Mouse (Mus musculus): ENCODE results near the gene Obp2b.
"Not testable (repeated sequence)": the region's sequence is repeated elsewhere in the genome, so short reads cannot be mapped to it uniquely, and the experiment has no call there.

Gene Obp2b

GRCm38 (mm10) chr2:25736709-25737108 is at the start of gene Obp2b:
TSS of gene Obp2b (plus strand) at chr2:25737009.
- DNase-seq (ENCODE audit: low read depth, low spot score), result not testable (repeated sequence)

GRCm38 (mm10) chr2:25694605-25695004 is 42.2 kb upstream of the Obp2b start:
- peak; percentile 47 for DNase-seq (ENCODE audit: low read depth, low spot score)

GRCm38 (mm10) chr2:25696951-25697350 is 39.9 kb upstream of the Obp2b start:
- no peak for DNase-seq (ENCODE audit: low read depth, low spot score)

GRCm38 (mm10) chr2:25698696-25699095 is 38.1 kb upstream of the Obp2b start:
- DNase-seq (ENCODE audit: low read depth, low spot score), result no peak

GRCm38 (mm10) chr2:25699743-25700142 is 37.1 kb upstream of the Obp2b start, which contains the start of gene Obp2a:
TSS of gene Obp2a (plus strand) at chr2:25700043.
- not testable (repeated sequence) for DNase-seq (ENCODE audit: low read depth, low spot score)

GRCm38 (mm10) chr2:25701001-25701400 is 35.8 kb upstream of the Obp2b start:
- no peak for DNase-seq (ENCODE audit: low read depth, low spot score)

GRCm38 (mm10) chr2:25703706-25704105 is 33.1 kb upstream of the Obp2b start:
- DNase-seq (ENCODE audit: low read depth, low spot score), result no peak

- no peak for DNase-seq (ENCODE audit: low read depth, low spot score)
Observed at GRCm38 (mm10) chr2:25706643-25707481, 29.9 kb upstream of the Obp2b start, which contains the start of gene Bmyc. TSS of gene Bmyc (plus strand) at chr2:25706739.

GRCm38 (mm10) chr2:25708121-25708520 is 28.7 kb upstream of the Obp2b start:
- DNase-seq (ENCODE audit: low read depth, low spot score), result no peak

- not testable (repeated sequence) for DNase-seq (ENCODE audit: low read depth, low spot score)
Observed at GRCm38 (mm10) chr2:25709056-25709455, 27.8 kb upstream of the Obp2b start.

GRCm38 (mm10) chr2:25709791-25710190 is 27.0 kb upstream of the Obp2b start:
- DNase-seq (ENCODE audit: low read depth, low spot score), result not testable (repeated sequence)

GRCm38 (mm10) chr2:25711641-25712040 is 25.2 kb upstream of the Obp2b start:
- not testable (repeated sequence) for DNase-seq (ENCODE audit: low read depth, low spot score)

GRCm38 (mm10) chr2:25717222-25717621 is 19.6 kb upstream of the Obp2b start:
- DNase-seq (ENCODE audit: low read depth, low spot score), result no peak

- no peak for DNase-seq (ENCODE audit: low read depth, low spot score)
Observed at GRCm38 (mm10) chr2:25733199-25733930, 3.4 kb upstream of the Obp2b start.

- no peak for DNase-seq (ENCODE audit: low read depth, low spot score)
Observed at GRCm38 (mm10) chr2:25741671-25742070, 4.9 kb downstream of the Obp2b start.

GRCm38 (mm10) chr2:25754201-25754600 is 17.4 kb downstream of the Obp2b start:
- DNase-seq (ENCODE audit: low read depth, low spot score), result no peak

GRCm38 (mm10) chr2:25758064-25758625 is 21.3 kb downstream of the Obp2b start:
- no peak for DNase-seq (ENCODE audit: low read depth, low spot score)

- DNase-seq (ENCODE audit: low read depth, low spot score), result no peak
Observed at GRCm38 (mm10) chr2:25765269-25765668, 28.5 kb downstream of the Obp2b start, which contains the start of gene Lcn3. TSS of gene Lcn3 (plus strand) at chr2:25765569.

- no peak for DNase-seq (ENCODE audit: low read depth, low spot score)
Observed at GRCm38 (mm10) chr2:25767764-25768163, 31.0 kb downstream of the Obp2b start.

GRCm38 (mm10) chr2:25773507-25773906 is 36.7 kb downstream of the Obp2b start:
- DNase-seq (ENCODE audit: low read depth, low spot score), result no peak

GRCm38 (mm10) chr2:25774640-25775039 is 37.8 kb downstream of the Obp2b start:
- DNase-seq (ENCODE audit: low read depth, low spot score), result no peak

GRCm38 (mm10) chr2:25775991-25776390 is 39.2 kb downstream of the Obp2b start:
- no peak for DNase-seq (ENCODE audit: low read depth, low spot score)

Measured in c-Kit-negative CD71-positive TER-119-positive erythroid progenitor cells, embryonic 14.5 days (primary cell).